Mouse (Mus musculus) layer of hippocampus, postnatal 25 days (tissue): ENCODE measurements around the gene Bgn. TPM values are rescaled to one million over a fixed set of nuclear protein-coding genes. Genes with fewer than 3 reads are reported as not detected.

Source experiments
- total RNA-seq, 2 experiments: library from RNA; stranded (reverse); gene quantifications; 2 replicates each; pipeline ENCODE4 v1.2.3; 2021

The Bgn gene
- total RNA-seq, 2 experiments from 2014 or later, result 16.7 to 17.4 TPM

Other genes starting within 250 kb of the Bgn start
- 1 to 10 TPM in 1 of 2 experiments, under 1 TPM in 1; 0.37 to 1.4 TPM for gene Xlr4c, start 240.5 kb upstream of the Bgn start, total RNA-seq
- under 1 TPM in 1 of 2 experiments, not detected in 1; 0.76 TPM for gene Xlr3c, start 218.2 kb upstream of the Bgn start, total RNA-seq
- gene Xlr5a, start 190.6 kb upstream of the Bgn start, total RNA-seq, result not detected
- gene Xlr5c, start 190.6 kb upstream of the Bgn start, total RNA-seq, result not detected
- gene Gm45015, start 146.8 kb upstream of the Bgn start, total RNA-seq, result not detected
- gene Zfp275, start 141.0 kb upstream of the Bgn start, total RNA-seq, result 10 to 100 TPM; 11.2 to 12.2 TPM
- gene Gm18336, start 84.9 kb upstream of the Bgn start, total RNA-seq, result under 1 TPM in 1 of 2 experiments, not detected in 1; 0.16 TPM
- gene Zfp92, start 72.5 kb upstream of the Bgn start, total RNA-seq, result 1 to 10 TPM; 1.6 to 3.1 TPM
- not detected for gene Trex2, start 48.3 kb upstream of the Bgn start, total RNA-seq
- gene Haus7, start 24.6 kb upstream of the Bgn start, total RNA-seq, result 1 to 10 TPM; 6.9 to 7.5 TPM
- gene Atp2b3, start 19.5 kb downstream of the Bgn start, total RNA-seq, result 100 to 1,000 TPM; 145 to 149 TPM
- gene Dusp9, start 155.8 kb downstream of the Bgn start, total RNA-seq, result under 1 TPM; 0.47 to 0.54 TPM
- 100 to 1,000 TPM; 115 to 135 TPM for gene Pnck, start 176.5 kb downstream of the Bgn start, total RNA-seq
- gene Slc6a8, start 189.5 kb downstream of the Bgn start, total RNA-seq, result 100 to 1,000 TPM in 1 of 2 experiments, 10 to 100 TPM in 1; 88.3 to 110 TPM
- 10 to 100 TPM; 78.9 to 83.0 TPM for gene Bcap31, start 232.6 kb downstream of the Bgn start, total RNA-seq
- gene Abcd1, start 233.0 kb downstream of the Bgn start, total RNA-seq, result 10 to 100 TPM; 11.3 to 13.9 TPM